Comparison of ENCODE assay signal across 26 mouse cellular contexts in genomic region chr2:163084519-163084918, GRCm38 (mm10). TPM values are rescaled to one million over a fixed set of nuclear protein-coding genes. Genes with fewer than 3 reads are reported as not detected.
"Had no signal": no experiment of that assay in that cellular context is flagged by ENCODE, and none has a peak within 500 bp of the region (broad histone marks: within the 10 kb centered on the region; RNA-seq: fewer than 3 reads in every experiment).

No protein-coding gene starts in this region.

- DNase-seq: liver, postnatal 0 days; lung, adult 2 months; lung, postnatal 14 days; lung, postnatal 36 days; midbrain, embryonic 14.5 days; right cerebral cortex, postnatal 14 days; right cerebral cortex, postnatal 4 days; spleen, adult 18-20 months; thymus, adult 18-20 months; thymus, postnatal 14 days; thymus, postnatal 36 days had no signal

- H3K4me1 ChIP-seq: liver, embryonic 15.5 days; lung, embryonic 15.5 days; midbrain, embryonic 12.5 days; neural tube, embryonic 12.5 days had no signal

- H3K27ac ChIP-seq: liver, embryonic 15.5 days; lung, embryonic 15.5 days; macrophage; midbrain, embryonic 12.5 days; neural tube, embryonic 12.5 days had no signal

- ATAC-seq: liver, postnatal 0 days; lung, postnatal 0 days had no signal

- H3K36me3 ChIP-seq: lung, embryonic 15.5 days had no signal

- H3K9me3 ChIP-seq: liver, embryonic 15.5 days; lung, embryonic 15.5 days; midbrain, embryonic 12.5 days; neural tube, embryonic 12.5 days had no signal

- H3K9ac ChIP-seq: liver, embryonic 15.5 days; liver, postnatal 0 days; lung, embryonic 15.5 days; midbrain, embryonic 12.5 days; neural tube, embryonic 12.5 days had no signal

- H3K4me3 ChIP-seq: liver, embryonic 15.5 days; lung, embryonic 15.5 days; megakaryocyte, embryonic 14.5 days; midbrain, embryonic 12.5 days; neural tube, embryonic 12.5 days had no signal

- H3K27me3 ChIP-seq: liver, embryonic 15.5 days; lung, embryonic 15.5 days; midbrain, embryonic 12.5 days; neural tube, embryonic 12.5 days had no signal

- H3K4me2 ChIP-seq: liver, embryonic 15.5 days; lung, embryonic 15.5 days; midbrain, embryonic 12.5 days; neural tube, embryonic 12.5 days had no signal

RNA-seq across cellular contexts. Expression of gene Gtsf1l, which starts 3.1 kb away (rescaled TPM):
- total RNA-seq: midbrain, postnatal 0 days; monocyte, adult 5-6 weeks; neutrophil, adult 5-6 weeks had no signal
- polyA plus RNA-seq: liver, embryonic 15.5 days; liver, postnatal 0 days; lung, adult 2 months; lung, embryonic 15.5 days; macrophage; midbrain, embryonic 12.5 days; midbrain, embryonic 14.5 days; midbrain, postnatal 0 days; neural tube, embryonic 12.5 days; neural tube, embryonic 14.5 days; small intestine, adult 2 months; stomach, embryonic 14.5 days; stomach, embryonic 16.5 days; thymus, postnatal 0 days had no signal

RNA-seq across cellular contexts. Expression of gene Mybl2, which starts 30.0 kb away (rescaled TPM):
- total RNA-seq: monocyte, adult 5-6 weeks had no signal
